Mouse (Mus musculus) spleen, embryonic (tissue): ENCODE results near the gene Fto.

Experiments
- CTCF ChIA-PET: fragments of 350-600 bp; sonication (Branson Sonifier 250); formaldehyde crosslinking; loops from one replicate; lab custom pipeline; 2022; lab: Charles Lee

Gene Fto

GRCm38 (mm10) chr8:91660879-91661278 lies 347.6 kb downstream of the Fto start:
- CTCF ChIA-PET: no interaction called here

GRCm38 (mm10) chr8:91669461-91670071 lies 356.2 kb downstream of the Fto start:
- CTCF ChIA-PET: no interaction called here

GRCm38 (mm10) chr8:91676928-91677327 lies 363.6 kb downstream of the Fto start:
- CTCF ChIA-PET: no interaction called here

- CTCF ChIA-PET: no interaction called here
Observed at GRCm38 (mm10) chr8:91679451-91679850, 366.1 kb downstream of the Fto start.

GRCm38 (mm10) chr8:91680125-91680524 lies 366.8 kb downstream of the Fto start:
- CTCF ChIA-PET: no interaction called here

DNA sequence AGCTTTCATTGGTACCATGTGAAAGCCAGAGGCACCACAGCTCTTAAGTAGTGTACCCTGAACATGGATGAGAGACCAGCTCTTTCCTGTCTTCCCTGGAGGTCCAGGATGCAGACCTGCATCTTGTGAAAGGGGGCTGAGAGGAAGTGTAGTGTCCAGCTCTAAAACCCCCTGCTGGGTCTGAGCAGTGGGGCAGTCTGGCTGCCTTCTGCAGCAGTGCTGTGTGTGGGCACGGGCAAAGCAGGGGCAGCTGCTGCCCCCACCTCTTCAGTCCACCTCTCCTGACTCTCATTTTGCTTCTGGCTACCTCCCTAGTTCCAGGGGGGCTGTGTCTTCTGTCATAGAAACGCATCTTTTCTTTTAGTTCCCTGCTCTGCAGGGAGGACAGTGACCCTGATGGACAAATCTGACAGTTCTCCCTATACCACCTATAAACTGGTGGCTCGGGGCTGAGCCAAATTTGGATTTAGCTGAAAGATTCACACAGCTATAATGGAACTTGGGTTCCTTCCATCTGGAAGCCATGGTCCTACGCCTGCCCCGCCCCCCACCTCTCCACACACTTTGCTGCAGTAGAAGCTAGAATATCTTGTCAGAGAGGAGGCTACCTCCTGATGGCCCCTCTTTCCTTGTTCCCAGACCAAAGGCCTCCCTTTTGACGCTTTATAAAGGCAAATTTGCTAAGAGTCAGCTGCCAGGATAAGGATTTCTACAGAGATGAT lies 371.4 kb downstream of the Fto start:
- CTCF ChIA-PET: no interaction called here

- CTCF ChIA-PET: no interaction called here
Observed at GRCm38 (mm10) chr8:91685408-91685807, 372.1 kb downstream of the Fto start.

- CTCF ChIA-PET: no interaction called here
Observed at GRCm38 (mm10) chr8:91692056-91692721, 378.9 kb downstream of the Fto start.

DNA sequence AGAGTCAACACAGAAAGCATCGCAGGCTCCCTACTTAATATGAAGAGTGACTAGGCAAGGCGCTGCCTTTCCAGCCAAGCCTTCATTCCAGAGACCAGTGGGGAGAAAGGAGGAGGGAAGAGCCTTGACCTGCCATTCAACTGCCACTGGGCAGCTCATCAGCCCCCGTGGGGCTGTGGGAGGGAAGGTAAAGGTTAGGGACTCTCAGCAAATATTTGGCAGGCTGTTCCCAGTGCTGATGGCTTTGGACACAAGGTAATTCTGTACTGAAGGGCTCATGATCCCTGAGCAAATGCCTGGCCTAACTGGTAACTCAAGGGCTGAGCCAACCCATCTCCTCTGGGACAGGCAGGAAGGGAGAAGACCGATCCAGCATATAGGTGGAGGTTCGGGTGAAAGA lies 393.2 kb downstream of the Fto start:
- CTCF ChIA-PET: no interaction called here

GRCm38 (mm10) chr8:91708661-91709060 lies 395.3 kb downstream of the Fto start:
- CTCF ChIA-PET: no interaction called here

- CTCF ChIA-PET: no interaction called here
Observed at GRCm38 (mm10) chr8:91709768-91710167, 396.4 kb downstream of the Fto start.

- CTCF ChIA-PET: no interaction called here
Observed at GRCm38 (mm10) chr8:91711202-91711601, 397.9 kb downstream of the Fto start.

DNA sequence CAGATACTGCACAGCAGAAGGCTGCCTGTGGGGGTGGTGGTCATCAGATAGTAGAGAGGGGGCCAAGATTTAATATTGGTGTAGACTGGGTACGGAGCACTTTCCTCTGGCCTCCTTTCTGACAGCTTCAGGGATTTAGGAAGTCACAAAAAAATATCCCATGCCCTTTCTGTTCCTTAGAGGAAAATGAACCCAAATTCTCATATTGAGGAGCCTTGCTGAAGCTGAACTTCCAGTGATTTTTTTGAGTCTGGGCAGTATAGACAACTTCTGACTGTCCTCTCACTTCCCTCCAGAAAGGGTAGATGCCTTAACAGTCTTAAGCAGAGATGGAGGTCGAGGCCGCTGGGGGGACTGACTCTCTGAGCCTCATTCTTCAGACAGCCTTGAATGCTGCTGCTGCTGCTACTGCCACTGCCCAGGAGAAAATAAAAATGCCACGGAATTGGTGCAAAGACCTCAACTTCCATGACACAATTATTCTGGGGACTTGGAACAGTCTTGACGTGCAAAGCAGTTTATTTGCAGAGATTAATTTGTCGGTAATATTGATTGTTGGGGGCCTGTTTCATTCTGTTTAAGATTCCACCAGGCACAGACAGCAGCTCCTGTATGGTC lies 398.8 kb downstream of the Fto start:
- CTCF ChIA-PET: no interaction called here

GRCm38 (mm10) chr8:91712731-91713569 lies 399.6 kb downstream of the Fto start:
- CTCF ChIA-PET: no interaction called here

DNA sequence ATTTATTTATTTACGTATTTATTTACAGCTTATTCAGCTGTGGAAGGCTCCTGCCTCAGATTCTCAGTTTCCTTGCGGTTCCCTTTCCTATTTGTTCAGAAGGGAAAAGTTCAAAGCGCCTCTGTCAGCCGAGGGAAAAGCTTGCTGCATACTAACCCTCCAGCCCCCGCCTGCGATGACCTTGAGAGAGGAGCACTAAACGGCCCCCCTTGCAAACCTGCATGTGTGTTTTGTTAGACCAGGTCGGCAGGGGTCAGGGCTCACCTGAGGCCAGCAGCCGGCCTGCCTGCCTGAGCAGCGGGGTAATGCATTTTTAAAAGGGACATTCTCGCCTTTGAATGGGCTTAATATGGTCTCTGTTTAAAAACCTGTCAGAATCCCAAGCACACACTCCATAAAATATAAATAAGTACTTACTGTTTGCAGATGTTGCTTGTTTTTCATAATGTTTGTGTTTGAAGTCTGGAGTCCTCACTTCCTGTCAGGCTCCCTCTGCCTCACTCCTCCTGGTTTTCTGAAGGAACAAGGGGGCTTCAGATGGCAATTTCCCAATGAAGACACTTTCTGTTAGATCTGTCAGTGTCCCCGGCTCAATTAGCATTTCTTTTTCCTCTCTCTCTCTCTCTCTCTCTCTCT lies 400.5 kb downstream of the Fto start:
- CTCF ChIA-PET: no interaction called here

DNA sequence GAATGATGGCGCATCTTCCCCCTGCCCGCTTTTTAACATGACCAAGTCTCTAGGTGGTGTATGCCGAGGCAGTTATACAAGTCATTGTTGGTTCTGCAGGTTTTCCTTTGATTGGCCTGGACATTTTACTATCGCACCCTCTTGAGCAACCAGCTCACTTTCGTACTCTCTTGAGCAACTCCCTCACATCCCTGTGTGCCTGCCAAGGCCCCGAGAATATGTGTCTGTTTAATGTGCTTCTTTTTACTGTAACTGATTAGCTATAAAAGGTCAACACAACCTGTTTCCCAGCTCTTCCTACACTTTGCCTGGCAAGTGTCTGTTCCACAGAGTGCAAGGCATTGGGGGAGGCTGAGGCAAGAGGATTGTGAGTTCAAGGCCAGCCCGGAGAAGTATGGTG lies 401.4 kb downstream of the Fto start:
- CTCF ChIA-PET: no interaction called here

GRCm38 (mm10) chr8:91715387-91716085 lies 402.2 kb downstream of the Fto start:
- CTCF ChIA-PET: no interaction called here
